Mouse (Mus musculus) spleen, embryonic (tissue): ENCODE data around the gene Gabbr2.

Experiments used
- CTCF ChIA-PET: fragments of 350-600 bp; sonication (Branson Sonifier 250); formaldehyde crosslinking; loops from one replicate; lab custom pipeline; 2022; lab: Charles Lee

The Gabbr2 gene

DNA sequence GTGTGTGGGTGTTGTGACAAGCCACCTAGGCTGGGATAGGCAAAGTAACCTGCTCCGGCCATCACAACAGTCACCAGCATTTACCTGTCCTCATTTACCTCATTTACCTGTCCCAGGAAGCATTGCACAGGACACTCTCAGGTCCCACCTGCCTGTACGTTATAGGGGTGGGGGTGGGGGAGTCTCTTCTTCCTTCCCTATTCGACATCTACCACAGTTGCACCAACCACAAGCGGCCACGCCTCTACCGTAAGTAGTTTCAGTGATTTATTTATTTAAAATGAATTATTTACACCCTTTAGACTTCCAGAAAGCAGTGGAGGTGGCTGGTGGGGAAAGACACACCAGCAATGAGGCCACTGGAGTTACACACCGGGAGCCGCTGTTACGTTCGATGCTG lies 123.9 kb downstream of the Gabbr2 start:
- CTCF ChIA-PET = no interaction called here

DNA sequence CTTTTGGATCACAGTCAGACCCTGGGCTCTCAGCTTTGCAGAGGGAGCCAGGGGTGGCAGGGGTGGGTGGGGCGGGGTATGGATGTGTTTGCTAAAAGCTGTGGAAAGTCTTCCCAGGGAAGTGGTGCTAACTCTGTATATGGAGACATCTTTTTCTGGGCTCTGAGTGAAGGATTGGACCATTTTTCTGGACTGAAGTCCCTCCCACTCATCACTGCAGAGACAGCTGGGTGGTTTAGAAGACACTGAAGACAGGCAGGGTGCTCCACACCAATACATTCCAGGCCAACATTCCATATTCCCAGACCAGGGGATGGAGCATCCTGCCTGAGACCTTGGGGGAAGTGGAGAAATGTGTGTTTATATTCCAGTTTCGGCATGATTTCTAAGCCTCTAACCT lies 125.6 kb downstream of the Gabbr2 start:
- CTCF ChIA-PET = no interaction called here

DNA sequence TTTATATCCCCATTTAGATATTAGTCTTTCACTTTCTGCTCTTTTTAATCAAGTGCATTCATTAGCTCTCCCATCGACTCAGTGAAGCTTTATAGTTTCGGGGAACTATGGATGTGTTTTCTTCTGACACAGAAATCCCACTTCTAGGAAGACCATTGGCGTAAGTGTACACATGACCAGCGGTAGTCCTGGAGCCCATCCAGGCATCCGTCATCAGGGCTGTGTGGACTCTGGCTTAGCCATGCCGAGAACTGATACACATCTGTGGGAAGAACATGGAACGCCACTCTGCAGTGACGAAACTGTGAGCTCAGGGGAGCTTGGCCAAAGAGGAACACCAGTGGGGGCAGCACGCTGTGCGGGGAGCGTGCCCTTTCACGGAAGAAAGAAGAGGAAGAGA lies 128.0 kb downstream of the Gabbr2 start:
- CTCF ChIA-PET = no interaction called here

DNA sequence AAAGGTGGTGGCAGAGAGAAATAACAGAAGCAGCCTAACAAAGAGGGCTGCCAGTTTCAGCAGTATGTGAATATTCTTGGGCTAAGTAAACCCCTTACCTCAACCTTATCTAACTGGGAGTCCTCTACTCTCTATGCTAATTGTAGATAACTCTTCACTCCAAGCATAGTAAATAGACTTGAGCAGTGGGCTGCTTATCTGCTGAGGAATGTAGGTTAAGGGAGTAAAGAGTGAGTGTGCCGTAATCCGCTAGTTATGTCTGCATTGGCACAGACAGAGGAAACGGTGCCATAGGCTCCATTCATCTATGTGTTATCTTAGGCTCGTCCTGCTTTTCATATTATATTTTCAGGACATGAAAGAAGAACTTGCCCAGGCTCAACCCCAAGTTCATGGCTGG lies 129.0 kb downstream of the Gabbr2 start:
- CTCF ChIA-PET = no interaction called here

DNA sequence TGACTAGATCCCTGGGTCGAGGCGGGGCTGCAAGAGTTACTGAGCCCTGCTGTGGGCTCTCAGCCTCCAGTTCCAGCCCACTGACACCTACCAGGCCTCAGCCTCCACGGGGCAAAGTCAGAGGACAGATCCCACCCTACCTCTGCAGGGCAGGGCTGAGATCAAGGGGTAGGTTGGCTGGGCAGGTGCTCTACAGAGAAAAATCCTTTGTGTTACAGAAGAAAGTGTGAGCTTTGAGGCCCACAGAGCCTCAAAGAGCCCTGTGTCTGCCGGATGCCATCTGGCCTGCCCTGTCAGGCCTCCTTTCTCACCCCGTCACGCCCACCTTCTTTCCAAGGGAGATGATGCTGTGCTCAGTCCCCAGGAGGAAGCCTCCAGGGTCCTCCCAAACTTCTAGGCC lies 131.1 kb downstream of the Gabbr2 start:
- CTCF ChIA-PET = no interaction called here

GRCm38 (mm10) chr4:46858899-46859298 lies 132.8 kb downstream of the Gabbr2 start:
- CTCF ChIA-PET = no interaction called here

DNA sequence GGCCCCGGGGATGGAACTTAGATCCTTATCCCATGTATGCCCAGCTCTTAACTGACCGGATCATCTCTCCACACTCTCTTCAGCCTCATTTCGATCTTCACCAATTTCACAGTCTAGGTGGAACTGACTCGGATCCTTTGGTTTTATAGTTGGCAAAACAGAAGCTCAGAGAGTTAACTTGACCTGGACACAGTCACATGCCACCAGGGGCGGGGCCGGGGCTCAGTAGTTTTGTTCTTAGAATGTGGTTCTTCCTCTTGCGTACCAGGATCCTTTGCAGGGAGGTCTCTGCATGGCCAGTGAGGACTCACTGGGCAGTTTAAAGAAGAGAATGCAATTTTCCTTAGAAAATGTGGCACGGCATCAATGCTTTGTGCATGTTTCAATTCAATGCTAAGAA lies 135.5 kb downstream of the Gabbr2 start:
- CTCF ChIA-PET = no interaction called here

- CTCF ChIA-PET = no interaction called here
These were observed 136.8 kb downstream of the Gabbr2 start for GRCm38 (mm10) chr4:46854686-46855385.

DNA sequence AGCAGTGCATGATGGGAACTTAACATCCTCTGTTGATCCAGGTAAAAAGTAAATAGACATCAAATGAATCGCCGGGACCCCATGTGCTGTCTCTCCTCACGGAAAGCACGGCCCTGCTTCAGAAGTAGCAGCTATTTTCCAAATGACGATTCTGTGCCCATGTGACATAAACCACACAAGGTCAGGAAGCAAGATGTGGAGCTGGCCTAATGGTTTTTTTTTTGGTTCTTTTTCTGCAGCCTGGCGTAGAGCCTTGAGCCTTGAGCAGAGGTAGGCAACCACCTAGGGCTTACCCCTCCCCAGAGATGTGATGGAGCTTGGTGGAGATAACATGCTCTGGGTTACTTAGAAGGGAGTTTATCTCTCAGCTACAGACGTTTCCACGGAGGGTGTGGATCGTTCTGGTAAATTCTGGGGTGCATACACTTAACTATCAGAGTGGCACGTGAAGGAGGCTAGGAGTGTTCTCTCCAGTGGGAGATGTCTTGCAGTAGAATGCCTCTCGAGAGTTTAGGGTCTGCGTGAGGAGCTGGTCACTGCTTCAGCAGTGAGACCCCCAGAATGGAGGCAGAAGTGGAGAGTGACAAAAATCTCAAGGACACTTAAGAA lies 137.7 kb downstream of the Gabbr2 start:
- CTCF ChIA-PET = no interaction called here

- CTCF ChIA-PET = no interaction called here
These were observed 143.9 kb downstream of the Gabbr2 start for GRCm38 (mm10) chr4:46847745-46848144.

- CTCF ChIA-PET = no interaction called here
These were observed 145.3 kb downstream of the Gabbr2 start for GRCm38 (mm10) chr4:46846396-46846795.

GRCm38 (mm10) chr4:46844982-46845643 lies 146.6 kb downstream of the Gabbr2 start:
- CTCF ChIA-PET = no interaction called here

DNA sequence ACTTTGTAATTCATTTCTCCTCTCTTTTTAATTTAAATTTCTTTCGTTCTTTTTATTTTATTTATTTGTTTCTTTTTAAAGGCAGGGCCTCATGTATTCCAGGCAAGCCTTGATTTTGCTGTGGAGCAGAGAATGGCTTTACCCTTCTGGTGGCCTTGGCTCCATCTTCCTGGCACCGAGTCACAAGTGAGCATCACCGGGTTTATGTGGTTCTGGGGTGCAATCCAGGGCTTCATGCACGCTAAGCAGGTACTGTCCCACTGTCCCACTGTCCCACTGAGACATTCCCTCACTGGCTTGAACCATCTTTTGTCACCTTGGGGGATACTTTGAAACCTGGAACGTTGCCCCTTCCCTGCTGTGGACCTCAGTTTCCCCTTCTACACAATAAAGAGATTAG lies 147.1 kb downstream of the Gabbr2 start:
- CTCF ChIA-PET = no interaction called here

- CTCF ChIA-PET = no interaction called here
These were observed 149.1 kb downstream of the Gabbr2 start for GRCm38 (mm10) chr4:46842596-46842995.

GRCm38 (mm10) chr4:46840146-46840545 lies 151.5 kb downstream of the Gabbr2 start:
- CTCF ChIA-PET = no interaction called here

- CTCF ChIA-PET = no interaction called here
These were observed 154.3 kb downstream of the Gabbr2 start for GRCm38 (mm10) chr4:46837362-46837761.

DNA sequence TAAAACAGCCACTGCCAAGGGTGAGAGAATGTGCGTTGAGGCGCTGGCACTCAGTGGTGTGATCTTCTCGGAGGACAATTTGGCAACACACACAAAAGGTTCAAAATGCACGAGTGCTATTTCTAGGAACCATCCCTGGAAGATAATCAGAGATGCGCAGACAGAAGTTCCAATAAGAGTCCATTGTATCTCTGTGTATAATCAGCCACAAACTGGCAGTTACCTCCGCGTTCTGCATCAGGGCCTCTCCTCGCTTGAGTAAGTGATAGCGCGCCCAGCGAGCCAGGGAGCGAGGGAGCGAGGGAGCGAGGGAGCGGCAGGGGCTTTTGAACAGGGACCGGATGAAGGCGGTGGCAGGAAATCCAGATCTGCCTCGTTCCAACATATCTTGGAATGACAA lies 155.6 kb downstream of the Gabbr2 start:
- CTCF ChIA-PET = no interaction called here

- CTCF ChIA-PET = no interaction called here
These were observed 156.6 kb downstream of the Gabbr2 start for GRCm38 (mm10) chr4:46835064-46835463.

GRCm38 (mm10) chr4:46832834-46833544 lies 158.7 kb downstream of the Gabbr2 start:
- CTCF ChIA-PET = no interaction called here

DNA sequence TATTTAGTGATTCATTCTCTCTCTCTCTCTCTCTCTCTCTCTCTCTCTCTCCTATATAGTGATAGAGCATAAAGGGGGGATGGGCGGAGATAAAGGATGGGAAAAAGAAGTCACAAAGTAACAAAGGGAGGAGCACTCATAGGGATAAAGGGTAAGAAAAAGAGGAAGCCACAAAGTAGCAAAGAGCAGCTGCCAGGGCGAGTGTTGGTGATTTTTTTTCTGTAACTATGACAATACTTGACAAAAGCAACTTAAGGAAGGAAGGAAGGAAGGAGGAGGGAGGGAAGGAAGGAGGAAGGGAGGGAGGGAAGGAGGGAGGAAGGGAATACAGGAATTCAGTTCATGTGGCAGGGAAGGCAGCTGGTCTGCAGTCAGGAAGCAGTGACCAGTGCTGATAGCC lies 162.0 kb downstream of the Gabbr2 start:
- CTCF ChIA-PET = no interaction called here

DNA sequence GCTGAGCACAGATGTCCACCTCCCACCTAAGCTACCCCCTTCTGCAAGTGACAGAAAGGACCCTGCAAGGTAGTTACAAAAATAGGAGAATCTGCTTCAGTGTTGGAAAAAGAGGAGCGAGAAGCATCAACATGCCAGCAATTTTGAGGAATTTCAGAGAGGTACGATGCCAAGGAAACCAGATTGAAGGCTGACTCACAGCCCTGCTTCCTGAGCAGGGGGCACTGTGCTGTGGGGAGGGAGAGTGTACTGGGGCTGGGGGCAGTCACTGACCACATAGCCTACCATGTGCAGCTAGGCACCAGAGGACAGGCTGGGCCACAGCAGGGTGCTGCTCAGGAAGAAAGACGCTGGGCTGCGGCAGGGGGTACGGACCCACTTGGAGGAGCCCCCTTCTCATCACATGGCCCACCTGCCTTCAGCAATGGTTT lies 163.5 kb downstream of the Gabbr2 start:
- CTCF ChIA-PET = no interaction called here

DNA sequence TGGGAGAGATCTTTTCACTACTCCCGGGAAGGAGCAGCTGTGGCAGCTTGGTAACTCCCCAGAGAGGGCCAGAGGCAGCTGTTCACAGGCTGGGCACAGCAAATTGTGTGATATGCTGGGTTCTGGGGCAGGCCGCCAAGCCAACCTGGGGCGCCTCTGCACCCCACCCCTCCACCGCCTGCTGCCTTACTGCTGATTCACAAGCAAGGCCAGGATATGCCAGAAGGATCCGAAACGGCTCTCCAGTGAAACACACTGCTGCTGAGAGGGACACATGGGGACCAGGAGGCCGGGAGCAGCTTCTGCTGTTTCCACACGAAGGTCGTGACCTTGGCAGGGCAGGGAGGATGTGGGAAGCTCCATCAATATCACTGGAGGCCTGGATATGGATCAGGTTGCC lies 164.2 kb downstream of the Gabbr2 start:
- CTCF ChIA-PET = no interaction called here
